In genomic region chr3:129622120-129622519, GRCm38 (mm10) we compare ENCODE assay signal across 9 mouse cellular contexts.
DNase-seq lines count a peak whose midpoint lies in the region; ATAC-seq and TF ChIP-seq lines count a peak whose summit lies in the region.
"Had no signal": no experiment of that assay in that cellular context is flagged by ENCODE, and none has a peak within 500 bp of the region (broad histone marks: within the 10 kb centered on the region; RNA-seq: fewer than 3 reads in every experiment).

No protein-coding gene starts in this region.

- H3K27ac ChIP-seq in forebrain, embryonic 14.5 days (ENCODE audit: low read depth, low read length): no peak overlapping the region

- TF ChIP-seq POLR2A in lung, adult 2 months (IDR thresholded peaks at IDR 0.05; ENCODE audit: borderline replicate concordance, extremely low read depth, low read depth, low read length): no peak
- no peak for TF ChIP-seq POLR2A in brain, embryonic 14.5 days (IDR thresholded peaks at IDR 0.05; ENCODE audit: borderline replicate concordance, extremely low read depth, insufficient read depth, insufficient read length, poor library complexity, severe bottlenecking)

- no peaks in the 10 kb centered on the region; the same call in 1 of the 2 replicates for H3K4me1 ChIP-seq in lung, adult 2 months (ENCODE audit: control insufficient read depth, insufficient read depth, low read length)
- H3K4me1 ChIP-seq in forebrain, embryonic 14.5 days (ENCODE audit: control insufficient read depth, insufficient read depth, low read length): no peaks in the 10 kb centered on the region

- ATAC-seq in forebrain, embryonic 14.5 days: no peak

- H3K9me3 ChIP-seq in forebrain, embryonic 14.5 days (replicated peaks; ENCODE audit: control insufficient read depth, low read length): no peaks in the 10 kb centered on the region
- H3K9me3 ChIP-seq: heart, embryonic 13.5 days had no signal

- WGBS in lung, adult 2 months: 71% methylated on average over 9 of the region's 9 CpGs
- 76% methylated on average over 9 of the region's 9 CpGs for WGBS in forebrain, embryonic 14.5 days

- H3K36me3 ChIP-seq in forebrain, embryonic 14.5 days (ENCODE audit: control insufficient read depth, insufficient read depth, low read length): no peaks in the 10 kb centered on the region; the same call in 1 of the 2 replicates

- no peak overlapping the region for H3K9ac ChIP-seq in forebrain, embryonic 14.5 days (ENCODE audit: low read length)
- H3K9ac ChIP-seq: heart, embryonic 13.5 days had no signal

- no peak for DNase-seq in lung, adult 2 months
- DNase-seq in lung, postnatal 25 days (ENCODE audit: low spot score): no peak
- peak; percentile 9 for DNase-seq in MEL-GATA-1-ER (ENCODE audit: extremely low read depth, low read depth)
- no peak for DNase-seq in brain, embryonic 14.5 days (ENCODE audit: low read depth)
- DNase-seq in thymus, adult 18-20 months: peak; percentile 4 to 21
- DNase-seq in forebrain, embryonic 14.5 days (ENCODE audit: low spot score): no peak
- DNase-seq in spleen, postnatal 36 days (ENCODE audit: low spot score in 2 of 2): no peak
- no peak for DNase-seq in urinary bladder, postnatal 10 days (ENCODE audit: low spot score)

- no peaks in the 10 kb centered on the region for H3K27me3 ChIP-seq in forebrain, embryonic 14.5 days (replicated peaks; ENCODE audit: control insufficient read depth, insufficient read depth, low read length)
- H3K27me3 ChIP-seq: heart, embryonic 13.5 days had no signal

- peak; percentile 17; the same call in 1 of the 2 replicates for TF ChIP-seq CTCF in lung, adult 2 months (IDR thresholded peaks at IDR 0.05; ENCODE audit: insufficient read depth, low read length)
- peak; percentile 34; the same call in 1 of the 2 replicates for TF ChIP-seq CTCF in brain, embryonic 14.5 days (IDR thresholded peaks at IDR 0.05; ENCODE audit: borderline replicate concordance, extremely low read depth, insufficient read depth, insufficient read length)

- no peak overlapping the region for H3K4me3 ChIP-seq in lung, adult 2 months (replicated peaks; ENCODE audit: extremely low read depth, low read depth, low read length)
- no peak overlapping the region for H3K4me3 ChIP-seq in forebrain, embryonic 14.5 days (ENCODE audit: low read depth, low read length)
- H3K4me3 ChIP-seq: heart, embryonic 13.5 days had no signal

- H3K4me2 ChIP-seq in forebrain, embryonic 14.5 days (ENCODE audit: low read length): no peak overlapping the region
- H3K4me2 ChIP-seq: heart, embryonic 13.5 days had no signal

Comparison
In these comparisons a context has a peak if more than half of its experiments do, and no peak if none do; other contexts are left out.
1. DNase-seq: peak in MEL-GATA-1-ER (single experiment) and thymus, adult 18-20 months (2 of 2); none in lung, adult 2 months (single experiment), lung, postnatal 25 days (single experiment), brain, embryonic 14.5 days (single experiment), forebrain, embryonic 14.5 days (single experiment), spleen, postnatal 36 days (0 of 2) and urinary bladder, postnatal 10 days (single experiment).